Mouse (Mus musculus) liver, postnatal 0 days (tissue): ENCODE results near the gene Mlkl. TPM values are rescaled to one million over a fixed set of nuclear protein-coding genes. Genes with fewer than 3 reads are reported as not detected.
"Not testable (repeated sequence)": the region's sequence is repeated elsewhere in the genome, so short reads cannot be mapped to it uniquely, and the experiment has no call there.

Experiments
- ATAC-seq: fragments of 200-750 bp; cut with Nextera tagmentation; 2 replicates; pipeline ENCODE4 v1.8.0; 2017; ENCODE audit warnings: mild to moderate bottlenecking, moderate library complexity
- DNase-seq: peaks from one replicate; pipeline ENCODE4 v3.0.0-alpha.2; 2016
- H3K27ac ChIP-seq: fragments of 300-500 bp; sonication (generic); 2 replicates; pipeline ENCODE4 v1.5.1; 2014; ENCODE audit warnings: antibody characterized with exemption, moderate library complexity, mild to moderate bottlenecking, low read depth
- H3K27me3 ChIP-seq: fragments of 300-500 bp; sonication (generic); 2 replicates; pipeline ENCODE4 v1.6.1; 2014; ENCODE audit warnings: low read length, control low read depth, mixed read lengths; ENCODE audit not compliant: insufficient read depth
- H3K36me3 ChIP-seq: fragments of 300-500 bp; sonication (generic); replicated peaks from 2 replicates; pipeline ENCODE4 v1.6.1; 2014; ENCODE audit warnings: mild to moderate bottlenecking, control low read depth, low read length, moderate library complexity, mixed read lengths; ENCODE audit not compliant: insufficient read depth
- H3K4me1 ChIP-seq: fragments of 300-500 bp; sonication (generic); 2 replicates; pipeline ENCODE4 v1.6.1; 2014; ENCODE audit warnings: antibody characterized with exemption, mild to moderate bottlenecking, control low read depth; ENCODE audit not compliant: insufficient read depth
- H3K4me2 ChIP-seq: fragments of 300-500 bp; sonication (generic); 2 replicates; pipeline ENCODE4 v1.6.1; 2014; ENCODE audit warnings: low read depth, mild to moderate bottlenecking, low read length, moderate library complexity, mixed read lengths
- H3K4me3 ChIP-seq: fragments of 300-500 bp; sonication (generic); 2 replicates; pipeline ENCODE4 v1.5.1; 2014; ENCODE audit warnings: low read depth, low read length
- H3K9ac ChIP-seq: fragments of 300-500 bp; sonication (generic); replicated peaks from 2 replicates; pipeline ENCODE4 v1.6.1; 2014; ENCODE audit warnings: mild to moderate bottlenecking, moderate library complexity
- H3K9me3 ChIP-seq: fragments of 300-500 bp; sonication (generic); 2 replicates; pipeline ENCODE4 v1.6.1; 2016; ENCODE audit warnings: mild to moderate bottlenecking, control low read depth, low read length, mixed read lengths
- CTCF ChIP-seq: sonication (generic); IDR thresholded peaks from 2 replicates; pipeline ENCODE4 v1.5.1; 2016; ENCODE audit warnings: antibody characterized with exemption, low read depth
- EP300 ChIP-seq: IDR thresholded peaks from 2 replicates; pipeline ENCODE4 v1.6.1; 2016; ENCODE audit warnings: antibody characterized with exemption, low read depth, mild to moderate bottlenecking
- WGBS: fragments of 180-500 bp; shearing (Covaris S2); extraction: QIAGEN DNeasy Blood & Tissue Kit; methylation state at CpG from one replicate; pipeline ENCODE4 v1.1.7; 2014; ENCODE audit not compliant: insufficient replicate concordance; 5-methylcytosine and 5-hydroxymethylcytosine counted together
- polyA plus RNA-seq: library from polyadenylated mRNA; unstranded; fragments of >200 nt; fragmentation: Nextera tagmentation; extraction: Ambion mirVana; gene quantifications from 2 replicates; pipeline ENCODE4 v1.2.1, GENCODE M21; 2015

The Mlkl gene
- polyA plus RNA-seq, 1 experiment from 2014 or later, result 4.7 TPM

- ATAC-seq (no peak), DNase-seq (no peak)
- no peaks in the 10 kb centered on the region for H3K27me3 ChIP-seq
- H3K9me3 ChIP-seq, result no peaks in the 10 kb centered on the region
- 44% methylated on average over 5 of the region's 5 CpGs for WGBS
- H3K36me3 ChIP-seq, result no peaks in the 10 kb centered on the region
- no peaks in the 10 kb centered on the region for H3K4me1 ChIP-seq
- TF ChIP-seq EP300, result no peak
- no peak for TF ChIP-seq CTCF
- no peak overlapping the region; the same call in 1 of the 2 replicates for H3K27ac ChIP-seq
- H3K4me2 ChIP-seq, result no peak overlapping the region
- no peak overlapping the region for H3K9ac ChIP-seq
- no peak overlapping the region for H3K4me3 ChIP-seq
Observed at GRCm38 (mm10) chr8:111305031-111305730, 32.8 kb downstream of the Mlkl start.

DNA sequence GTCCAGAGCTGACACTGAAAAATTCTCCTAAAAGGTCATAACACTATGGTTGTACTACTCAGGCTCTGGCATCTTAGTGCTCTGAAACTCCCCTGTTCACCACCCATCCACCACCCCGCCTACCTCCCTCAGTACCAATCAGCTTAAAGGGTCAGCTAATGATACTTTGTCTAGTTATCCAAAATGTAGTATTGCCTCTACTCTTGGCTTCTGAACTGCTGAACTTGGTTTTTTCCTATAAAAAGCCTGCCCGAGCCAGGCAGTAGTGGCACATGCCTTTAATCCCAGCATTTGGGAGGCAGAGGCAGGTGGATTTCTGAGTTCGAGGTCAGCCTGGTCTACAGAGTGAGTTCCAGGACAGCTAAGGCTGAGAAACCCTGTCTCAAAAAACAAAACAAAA, 33.6 kb downstream of the Mlkl start:
- H3K4me1 ChIP-seq, result no peaks in the 10 kb centered on the region
- ATAC-seq, result no peak
- H3K27me3 ChIP-seq, result no peaks in the 10 kb centered on the region
- H3K27ac ChIP-seq, result no peak overlapping the region
- no peaks in the 10 kb centered on the region for H3K36me3 ChIP-seq
- TF ChIP-seq EP300, result no peak
- no peak for TF ChIP-seq CTCF
- WGBS, result 83% methylated on average over 3 of the region's 3 CpGs
- no peak for DNase-seq
- no peak overlapping the region for H3K4me2 ChIP-seq
- no peaks in the 10 kb centered on the region for H3K9me3 ChIP-seq
- H3K9ac ChIP-seq, result no peak overlapping the region
- no peak overlapping the region for H3K4me3 ChIP-seq

DNA sequence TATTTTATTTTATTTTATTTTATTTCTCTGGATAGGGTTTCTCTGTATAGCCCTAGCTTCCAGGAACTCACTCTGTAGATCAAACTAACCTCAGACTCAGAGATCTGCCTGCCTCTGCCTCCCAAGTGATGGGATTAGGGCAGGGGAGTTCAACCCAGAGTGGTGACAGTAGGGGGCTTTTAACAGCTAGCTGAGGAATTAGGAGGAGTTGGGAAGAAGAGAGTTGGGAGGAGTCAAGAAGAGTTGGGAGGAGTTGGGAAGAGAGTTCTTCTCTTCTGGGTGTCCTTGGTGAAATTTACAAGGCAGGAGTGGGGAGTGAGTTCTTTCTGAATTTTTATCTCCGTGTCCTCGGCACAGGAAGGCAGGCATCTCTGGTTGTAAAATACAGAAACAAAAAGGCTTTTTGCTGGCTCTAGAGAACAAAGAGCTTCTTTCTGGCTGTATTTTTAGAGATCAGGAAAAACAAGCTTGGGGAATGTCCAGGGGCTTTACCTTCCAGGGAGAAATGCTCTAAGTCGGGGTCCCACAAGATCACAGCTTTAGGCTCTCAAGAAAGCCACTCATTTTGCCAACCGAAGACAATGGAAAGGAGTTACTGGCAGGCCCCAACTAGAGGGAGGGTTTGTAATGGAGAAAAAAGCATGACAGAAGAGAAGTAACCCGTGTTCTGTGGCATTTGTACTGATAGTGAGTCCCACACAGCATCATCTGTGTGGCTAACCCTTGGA, 34.7 kb downstream of the Mlkl start:
- WGBS, result 74% methylated on average over 5 of the region's 5 CpGs
- H3K27me3 ChIP-seq, DNase-seq: not testable (repeated sequence)

GRCm38 (mm10) chr8:111300597-111301546, 37.1 kb downstream of the Mlkl start:
- no peaks in the 10 kb centered on the region for H3K9me3 ChIP-seq
- no peak for ATAC-seq
- 59% methylated on average over 11 of the region's 11 CpGs for WGBS

More for the DNA sequence above, 34.7 kb downstream of the Mlkl start:
- H3K27ac ChIP-seq, H3K9ac ChIP-seq, H3K9me3 ChIP-seq, H3K4me3 ChIP-seq, H3K4me1 ChIP-seq, H3K36me3 ChIP-seq, ATAC-seq, H3K4me2 ChIP-seq: not testable (repeated sequence)

GRCm38 (mm10) chr8:111299821-111300568, 38.0 kb downstream of the Mlkl start, which contains the start of gene Rfwd3:
Rfwd3 (minus strand) TSS chr8:111300222.
- peak within 1 kb of the TSS; percentile 91 for H3K9ac ChIP-seq
- peak within 1 kb of the TSS; percentile 88 for H3K27ac ChIP-seq
- no peaks in the 10 kb centered on the region for H3K9me3 ChIP-seq
- peaks cover 17% of the 10 kb centered on the region for H3K36me3 ChIP-seq
- ATAC-seq, result peak; percentile 100
- DNase-seq, result peak; percentile 96
- WGBS, result under 1% methylated on average over 60 of the region's 67 CpGs
- peak within 1 kb of the TSS; percentile 71 for H3K4me2 ChIP-seq
- H3K27me3 ChIP-seq, result no peaks in the 10 kb centered on the region
- TF ChIP-seq EP300, result 0 out of 2 replicates have a peak, but pooled peaks have one; percentile 16
- TF ChIP-seq CTCF, result peak; percentile 45
- peak within 1 kb of the TSS; percentile 86 for H3K4me3 ChIP-seq
- H3K4me1 ChIP-seq, result peaks cover 10% of the 10 kb centered on the region

More at GRCm38 (mm10) chr8:111300597-111301546, 37.1 kb downstream of the Mlkl start:
- Histone ChIP-seq H3K4me2 (peak overlapping the region; percentile 71), H3K27ac (peak overlapping the region; percentile 74), H3K4me1 (peaks cover 5% of the 10 kb centered on the region), H3K27me3 (no peaks in the 10 kb centered on the region), H3K36me3 (peaks cover 11% of the 10 kb centered on the region), H3K9ac (no peak overlapping the region), H3K4me3 (peak overlapping the region; percentile 86)
- peak; percentile 65 for TF ChIP-seq CTCF
- TF ChIP-seq EP300, result 0 out of 2 replicates have a peak, but pooled peaks have one; percentile 3
- DNase-seq, result peak; percentile 19
